Mouse (Mus musculus) hindbrain, embryonic 14.5 days (tissue): ENCODE data around the gene Engase. TPM values are rescaled to one million over a fixed set of nuclear protein-coding genes. Genes with fewer than 3 reads are reported as not detected.

Experiments used
- ATAC-seq: fragments of 200-750 bp; cut with Nextera tagmentation; 2 replicates; pipeline ENCODE4 v1.8.0; 2017; ENCODE audit warnings: moderate number of reproducible peaks, mild to moderate bottlenecking, moderate TSS enrichment, moderate library complexity; ENCODE audit not compliant: low FRiP score
- DNase-seq: peaks from one replicate; pipeline ENCODE4 v3.0.0-alpha.2; 2015; ENCODE audit warnings: low spot score
- H3K27ac ChIP-seq: fragments of 300-500 bp; sonication (generic); 2 replicates; pipeline ENCODE4 v1.5.1; 2014; ENCODE audit warnings: mild to moderate bottlenecking, moderate library complexity
- H3K27me3 ChIP-seq: fragments of 300-500 bp; sonication (generic); 2 replicates; pipeline ENCODE4 v1.6.1; 2014; ENCODE audit warnings: mild to moderate bottlenecking, low read length, mixed read lengths; ENCODE audit not compliant: control insufficient read depth, insufficient read depth
- H3K36me3 ChIP-seq: fragments of 300-500 bp; sonication (generic); replicated peaks from 2 replicates; pipeline ENCODE4 v1.6.1; 2014; ENCODE audit not compliant: control insufficient read depth, insufficient read depth
- H3K4me1 ChIP-seq: fragments of 300-500 bp; sonication (generic); replicated peaks from 2 replicates; pipeline ENCODE4 v1.6.1; 2014; ENCODE audit warnings: antibody characterized with exemption, low read length, mixed read lengths; ENCODE audit not compliant: control insufficient read depth, insufficient read depth
- H3K4me2 ChIP-seq: fragments of 300-500 bp; sonication (generic); replicated peaks from 2 replicates; pipeline ENCODE4 v1.6.1; 2014; ENCODE audit warnings: mild to moderate bottlenecking, moderate library complexity
- H3K4me3 ChIP-seq: fragments of 300-500 bp; sonication (generic); replicated peaks from 2 replicates; pipeline ENCODE4 v1.5.1; 2014; ENCODE audit warnings: mild to moderate bottlenecking, low read length
- H3K9ac ChIP-seq: fragments of 300-500 bp; sonication (generic); 2 replicates; pipeline ENCODE4 v1.6.1; 2014
- H3K9me3 ChIP-seq: fragments of 300-500 bp; sonication (generic); 2 replicates; pipeline ENCODE4 v1.6.1; 2016; ENCODE audit warnings: low read length; ENCODE audit not compliant: control insufficient read depth
- WGBS: fragments of 180-500 bp; shearing (Covaris S2); extraction: QIAGEN DNeasy Blood & Tissue Kit; methylation state at CpG from one replicate; pipeline ENCODE4 v1.1.7; 2014; 5-methylcytosine and 5-hydroxymethylcytosine counted together
- polyA plus RNA-seq: library from polyadenylated mRNA; unstranded; fragments of >200 nt; fragmentation: Nextera tagmentation; extraction: Ambion mirVana; gene quantifications from 2 replicates; pipeline ENCODE4 v1.2.1, GENCODE M21; 2014

Gene Engase
- polyA plus RNA-seq, 1 experiment from 2014 or later: 5.0 TPM

DNA sequence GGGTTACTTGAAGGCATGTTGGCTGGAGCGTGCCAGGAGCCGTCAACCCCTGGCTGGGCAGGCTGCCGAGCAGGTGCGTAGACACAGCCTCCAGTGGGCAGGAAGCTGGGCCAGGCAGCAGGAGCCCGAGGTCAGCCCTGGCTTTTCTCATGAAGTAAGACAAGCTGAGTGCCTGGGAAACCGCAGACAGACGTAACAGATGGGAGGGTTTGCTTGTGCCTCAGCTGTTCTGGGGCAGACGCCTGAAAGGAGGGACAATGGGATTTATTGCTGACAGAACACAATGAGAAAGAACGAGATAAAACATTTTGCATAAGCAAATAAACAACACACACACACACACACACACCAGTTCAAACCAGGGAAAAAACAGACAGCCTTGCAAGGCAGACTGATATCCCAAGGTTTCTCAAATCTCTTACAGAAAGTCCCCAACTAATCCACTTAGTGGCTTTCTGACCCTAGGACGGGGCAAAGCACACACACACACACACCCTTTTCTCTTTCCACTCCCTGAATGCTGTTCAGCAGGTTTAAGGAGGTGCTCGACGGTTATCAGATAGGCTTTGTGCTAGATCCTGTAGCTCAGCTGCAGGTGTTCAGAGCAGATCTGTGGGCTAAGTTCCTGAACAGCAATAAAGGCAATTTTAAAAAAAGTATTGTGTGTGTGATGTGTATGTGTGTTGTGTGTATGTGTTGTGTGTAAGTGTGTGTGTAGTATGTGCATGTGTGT lies 6.2 kb upstream of the Engase start:
- DNase-seq: peak; percentile 52
- Histone ChIP-seq H3K4me1 (no peaks in the 10 kb centered on the region), H3K27me3 (no peaks in the 10 kb centered on the region), H3K4me2 (no peak overlapping the region), H3K9ac (no peak overlapping the region), H3K27ac (peak overlapping the region; percentile 29), H3K9me3 (no peaks in the 10 kb centered on the region), H3K4me3 (no peak overlapping the region), H3K36me3 (no peaks in the 10 kb centered on the region)
- no peak for ATAC-seq
- 21% methylated on average over 12 of the region's 12 CpGs for WGBS

DNA sequence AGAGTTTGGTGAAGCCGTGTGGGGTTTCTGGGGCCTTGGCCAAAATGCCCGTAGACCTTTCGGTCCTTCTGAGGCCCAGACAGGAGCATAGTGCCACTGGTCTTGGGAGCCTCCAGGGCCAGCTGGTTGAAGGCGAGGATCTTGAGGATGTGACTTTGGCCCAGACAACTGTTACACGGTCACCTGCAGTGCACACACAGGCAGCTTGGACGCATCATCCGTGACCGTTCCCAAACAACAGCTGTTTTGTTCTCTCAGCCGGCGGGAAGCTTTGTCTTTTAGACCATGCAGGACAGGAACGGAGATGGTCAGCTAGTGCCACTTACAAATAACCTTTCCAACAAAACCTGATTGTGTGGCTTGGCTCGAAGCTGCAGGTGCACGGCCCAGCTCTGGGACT lies 5.0 kb upstream of the Engase start:
- ATAC-seq (no peak), DNase-seq (no peak)
- Histone ChIP-seq H3K9me3 (no peaks in the 10 kb centered on the region), H3K9ac (no peak overlapping the region), H3K4me3 (no peak overlapping the region), H3K4me1 (no peaks in the 10 kb centered on the region), H3K36me3 (no peaks in the 10 kb centered on the region), H3K27ac (no peak overlapping the region), H3K27me3 (no peaks in the 10 kb centered on the region), H3K4me2 (no peak overlapping the region)
- WGBS: 54% methylated on average over 13 of the region's 13 CpGs

DNA sequence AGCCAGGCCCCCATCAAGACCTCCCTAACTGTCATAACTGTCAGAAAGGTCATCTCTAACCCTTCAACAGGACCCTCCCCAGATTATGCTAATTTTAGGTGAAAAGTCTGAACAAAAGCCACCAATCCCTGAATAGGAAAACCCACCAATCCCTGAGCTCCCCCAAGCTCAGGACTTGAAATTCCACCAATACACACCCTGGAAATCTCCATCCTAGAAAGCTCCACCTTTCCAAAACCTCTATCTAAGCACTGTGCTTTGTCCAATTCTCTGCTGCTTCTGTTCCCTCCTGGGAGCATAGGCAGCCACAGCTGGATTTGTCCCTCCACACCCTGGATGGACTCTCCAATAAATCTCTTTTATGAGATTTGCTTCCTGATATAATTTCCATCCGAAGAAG lies 3.5 kb upstream of the Engase start:
- no peak for ATAC-seq

GRCm38 (mm10) chr11:118473842-118474500 lies 2.7 kb upstream of the Engase start:
- no peaks in the 10 kb centered on the region for H3K27me3 ChIP-seq
- ATAC-seq: no peak
- no peak overlapping the region for H3K9ac ChIP-seq
- H3K4me3 ChIP-seq: no peak overlapping the region
- no peak overlapping the region for H3K27ac ChIP-seq
- H3K9me3 ChIP-seq: no peaks in the 10 kb centered on the region
- no peak overlapping the region for H3K4me2 ChIP-seq
- H3K4me1 ChIP-seq: 0 out of 2 replicates have a peak, but pooled peaks cover 4% of the 10 kb centered on the region
- no peaks in the 10 kb centered on the region for H3K36me3 ChIP-seq
- WGBS: 83% methylated on average over 6 of the region's 6 CpGs
- no peak for DNase-seq

More for the DNA sequence above, 3.5 kb upstream of the Engase start:
- no peak for DNase-seq
- Histone ChIP-seq H3K27ac (no peak overlapping the region), H3K27me3 (no peaks in the 10 kb centered on the region), H3K36me3 (no peaks in the 10 kb centered on the region), H3K4me1 (0 out of 2 replicates have a peak, but pooled peaks cover 4% of the 10 kb centered on the region), H3K9me3 (no peaks in the 10 kb centered on the region), H3K4me3 (no peak overlapping the region), H3K9ac (no peak overlapping the region), H3K4me2 (no peak overlapping the region)
- 87% methylated on average over 1 of the region's 1 CpGs for WGBS

GRCm38 (mm10) chr11:118475496-118476083 lies 1.0 kb upstream of the Engase start:
- ATAC-seq (no peak), DNase-seq (no peak)
- no peak overlapping the region for H3K4me2 ChIP-seq
- H3K9ac ChIP-seq: no peak overlapping the region
- H3K36me3 ChIP-seq: no peaks in the 10 kb centered on the region
- 0 out of 2 replicates have a peak, but pooled peaks cover 4% of the 10 kb centered on the region for H3K4me1 ChIP-seq
- H3K27me3 ChIP-seq: no peaks in the 10 kb centered on the region
- no peak overlapping the region for H3K4me3 ChIP-seq
- H3K9me3 ChIP-seq: no peaks in the 10 kb centered on the region
- H3K27ac ChIP-seq: no peak overlapping the region
- WGBS: 94% methylated on average over 7 of the region's 7 CpGs

DNA sequence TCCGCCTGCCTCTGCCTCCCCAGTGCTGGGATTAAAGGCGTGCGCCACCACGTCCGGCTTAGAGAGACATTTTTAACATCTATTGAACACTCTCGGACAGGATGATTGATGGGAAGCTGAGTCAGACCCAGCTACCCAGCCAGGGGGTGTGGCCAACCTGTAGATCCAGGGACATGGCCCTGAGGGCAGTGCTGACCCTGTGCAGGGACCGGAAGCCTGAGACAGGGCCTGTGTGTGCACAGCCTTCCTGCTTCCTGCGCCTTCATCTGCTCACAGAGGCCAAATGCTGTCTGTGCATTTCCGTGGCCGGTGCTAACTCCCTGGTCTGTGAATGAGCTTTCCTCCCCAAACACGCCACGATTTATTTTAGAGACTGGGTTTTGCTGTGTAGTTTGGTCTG lies 3.1 kb downstream of the Engase start:
- Histone ChIP-seq H3K36me3 (no peaks in the 10 kb centered on the region), H3K4me3 (no peak overlapping the region), H3K9me3 (no peaks in the 10 kb centered on the region), H3K9ac (no peak overlapping the region), H3K4me2 (no peak overlapping the region), H3K27ac (no peak overlapping the region), H3K27me3 (no peaks in the 10 kb centered on the region), H3K4me1 (0 out of 2 replicates have a peak, but pooled peaks cover 4% of the 10 kb centered on the region)
- 80% methylated on average over 12 of the region's 12 CpGs for WGBS
- DNase-seq (no peak), ATAC-seq (no peak)

- ATAC-seq (no peak), DNase-seq (no peak)
- WGBS: 90% methylated on average over 11 of the region's 11 CpGs
- no peak overlapping the region for H3K27ac ChIP-seq
- H3K9me3 ChIP-seq: no peaks in the 10 kb centered on the region
- no peaks in the 10 kb centered on the region for H3K36me3 ChIP-seq
- H3K4me1 ChIP-seq: 0 out of 2 replicates have a peak, but pooled peaks cover 4% of the 10 kb centered on the region
- H3K4me3 ChIP-seq: no peak overlapping the region
- H3K9ac ChIP-seq: no peak overlapping the region
- H3K27me3 ChIP-seq: no peaks in the 10 kb centered on the region
- H3K4me2 ChIP-seq: no peak overlapping the region
Measured at GRCm38 (mm10) chr11:118481231-118481630, 4.6 kb downstream of the Engase start.

DNA sequence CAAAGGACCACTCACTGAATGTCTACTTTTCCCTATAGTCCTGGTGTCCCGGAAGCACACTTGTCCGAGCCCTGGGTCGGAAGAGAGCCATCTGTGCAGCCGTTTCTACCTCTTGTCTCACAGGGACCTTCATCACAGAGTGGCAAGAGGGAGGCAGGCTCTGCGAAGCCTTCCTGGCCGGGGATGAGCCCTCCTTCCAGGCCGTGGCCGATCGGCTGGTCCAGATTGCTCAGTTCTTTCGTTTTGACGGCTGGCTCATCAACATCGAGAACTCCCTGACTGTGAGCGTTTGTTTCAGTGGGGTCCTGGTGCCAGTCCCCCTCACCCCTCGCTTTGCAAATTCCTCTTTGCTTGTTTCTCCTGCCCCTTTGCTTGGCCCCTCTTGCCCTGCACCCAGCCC lies 5.1 kb downstream of the Engase start:
- 81% methylated on average over 14 of the region's 14 CpGs for WGBS
- Histone ChIP-seq H3K9ac (no peak overlapping the region), H3K27ac (no peak overlapping the region), H3K4me3 (no peak overlapping the region), H3K36me3 (0 out of 2 replicates have a peak, but pooled peaks cover 2% of the 10 kb centered on the region), H3K9me3 (no peaks in the 10 kb centered on the region), H3K4me1 (0 out of 2 replicates have a peak, but pooled peaks cover 4% of the 10 kb centered on the region), H3K4me2 (no peak overlapping the region), H3K27me3 (no peaks in the 10 kb centered on the region)
- DNase-seq (no peak), ATAC-seq (no peak)

GRCm38 (mm10) chr11:118484169-118484568 lies 7.5 kb downstream of the Engase start:
- 0 out of 2 replicates have a peak, but pooled peaks cover 7% of the 10 kb centered on the region for H3K36me3 ChIP-seq
- DNase-seq: no peak
- no peaks in the 10 kb centered on the region for H3K9me3 ChIP-seq
- WGBS: 87% methylated on average over 8 of the region's 8 CpGs
- H3K9ac ChIP-seq: no peak overlapping the region
- H3K27ac ChIP-seq: no peak overlapping the region
- ATAC-seq: no peak
- H3K4me1 ChIP-seq: peaks cover 14% of the 10 kb centered on the region
- H3K4me2 ChIP-seq: no peak overlapping the region
- H3K4me3 ChIP-seq: no peak overlapping the region
- H3K27me3 ChIP-seq: no peaks in the 10 kb centered on the region
